Mouse (Mus musculus) kidney, adult 8-10 months (tissue): ENCODE measurements around the gene Galnt7.
A peak's percentile ranks its signal among the peaks of the same experiment; 100 is the strongest.

Source experiments
- DNase-seq, 2 experiments: peaks; one replicate each; pipeline ENCODE4 v3.0.0; 2022

The Galnt7 gene

DNA sequence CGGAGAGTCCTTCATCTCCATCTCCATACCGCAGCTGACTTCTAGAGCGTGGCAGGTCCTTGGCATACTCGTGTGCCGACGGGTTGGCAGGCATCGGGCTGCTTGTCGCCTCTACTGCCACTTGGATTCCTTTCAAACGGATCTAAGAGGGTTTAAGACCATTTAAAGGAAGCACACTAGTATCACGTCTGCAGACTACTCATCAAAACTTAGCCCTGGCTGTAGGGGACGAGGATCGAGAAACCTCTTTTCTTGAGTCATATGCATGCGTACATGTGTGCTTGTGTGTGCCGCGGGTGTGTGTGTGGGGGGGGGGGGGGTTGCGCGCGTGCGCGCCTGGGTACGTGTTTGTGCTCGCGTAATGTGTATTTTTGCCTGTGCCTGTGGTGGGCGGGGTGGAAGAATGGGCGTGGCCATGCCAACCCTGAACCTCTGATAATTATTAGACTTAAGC, 164.5 kb downstream of the Galnt7 start:
- DNase-seq: peak; percentile 79 to 89

- DNase-seq: peak; percentile 99
Measured at GRCm38 (mm10) chr8:57487441-57488155, 165.2 kb downstream of the Galnt7 start, which contains the start of gene Sap30. TSS of gene Sap30 (minus strand) at chr8:57487860.

DNA sequence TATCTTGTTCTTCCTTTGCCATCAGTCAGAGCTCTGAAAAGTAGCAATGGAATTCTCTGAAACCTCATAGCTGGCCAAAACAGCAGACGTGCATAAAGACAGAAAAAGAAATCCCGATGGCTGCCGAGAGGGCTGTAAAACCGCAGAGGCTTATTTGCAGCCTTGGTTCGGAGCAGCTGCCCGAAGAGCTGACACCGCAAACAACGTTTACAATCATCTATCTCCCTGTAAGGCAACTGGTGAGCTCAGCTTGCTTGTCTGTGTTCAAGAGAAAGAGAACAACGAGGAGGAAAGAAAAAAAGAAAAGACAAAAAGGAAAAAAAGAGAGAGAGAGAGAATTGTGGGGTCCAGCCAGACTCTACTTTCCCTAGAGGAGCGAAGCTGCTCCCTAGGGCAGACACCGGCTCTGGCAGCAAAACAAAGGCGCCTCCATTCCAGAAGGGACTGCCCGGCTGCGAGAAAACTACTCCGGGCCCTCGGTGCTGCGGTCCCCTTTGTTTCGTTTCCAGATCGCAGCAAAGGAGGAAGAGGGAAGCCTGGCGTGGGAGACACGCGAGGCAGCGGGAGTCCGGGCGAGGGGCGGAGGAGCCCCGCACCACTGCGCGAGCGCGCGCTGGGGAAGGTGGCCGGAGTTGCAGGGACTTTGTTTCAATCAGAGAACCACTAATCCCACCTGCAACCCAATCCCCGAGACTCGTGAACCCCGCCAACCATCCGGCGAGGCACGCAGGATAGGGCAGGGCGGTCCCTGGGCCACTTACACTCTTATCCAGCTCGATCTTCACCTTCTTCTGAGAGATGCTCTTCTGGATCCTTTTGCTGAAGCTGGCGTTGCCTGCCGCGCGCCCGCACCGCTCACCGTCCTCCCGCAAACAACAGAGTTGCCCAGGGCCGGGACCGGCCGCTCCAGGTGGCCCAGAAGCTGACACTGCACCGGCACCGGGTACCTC, 166.1 kb downstream of the Galnt7 start:
- DNase-seq: peak in 1 of 2 experiments; percentile 33

GRCm38 (mm10) chr8:57480606-57481005, 172.2 kb downstream of the Galnt7 start:
- DNase-seq: no peak

DNA sequence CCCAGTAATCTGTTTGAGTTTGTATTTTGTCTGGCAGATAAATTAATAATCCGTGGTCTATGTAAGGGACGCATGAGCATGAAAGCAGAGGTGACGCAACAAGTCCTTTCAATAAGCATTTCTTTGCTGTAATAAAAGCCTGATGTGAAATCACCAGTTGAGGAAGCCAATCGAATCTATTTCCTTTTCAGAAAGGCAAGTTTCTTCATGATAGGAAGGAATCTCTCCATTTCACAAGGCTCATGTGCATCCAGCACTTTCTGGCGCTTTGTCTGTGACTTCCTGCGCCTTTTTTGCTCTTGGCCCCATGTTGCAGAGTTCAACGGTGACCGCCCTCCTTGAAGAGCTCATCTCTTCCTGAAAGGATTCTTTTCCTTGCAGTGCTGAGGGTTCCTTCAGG, 173.1 kb downstream of the Galnt7 start:
- no peak for DNase-seq

DNA sequence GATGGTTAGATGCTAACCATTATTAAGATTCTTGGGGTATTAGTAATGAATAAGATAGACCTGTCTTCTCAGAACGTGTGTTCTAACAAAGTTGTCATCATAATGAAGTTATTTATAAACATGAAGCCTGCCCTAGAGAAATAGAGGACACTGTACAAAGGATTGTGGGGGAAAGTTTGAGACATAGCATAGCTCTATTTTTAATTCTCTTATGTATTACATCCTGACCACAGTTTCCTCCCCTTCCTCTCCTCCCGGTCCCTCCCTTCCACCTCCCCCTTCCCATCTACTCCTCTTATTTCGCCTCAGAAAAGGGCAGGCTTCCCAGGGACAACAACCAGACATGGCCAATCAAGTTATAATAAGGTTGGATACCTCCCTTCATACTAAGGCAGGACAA, 174.4 kb downstream of the Galnt7 start:
- DNase-seq: no peak
